Mouse (Mus musculus) heart, adult 9 months (tissue): Measurements from ENCODE around the gene Klra7.
"Not testable (repeated sequence)": the region's sequence is repeated elsewhere in the genome, so short reads cannot be mapped to it uniquely, and the experiment has no call there.

Experiments used
- DNase-seq, 2 experiments: peaks; one replicate each; pipeline ENCODE4 v3.0.0; 2022; ENCODE audit warnings: low spot score in 2 of 2

The Klra7 gene

DNA sequence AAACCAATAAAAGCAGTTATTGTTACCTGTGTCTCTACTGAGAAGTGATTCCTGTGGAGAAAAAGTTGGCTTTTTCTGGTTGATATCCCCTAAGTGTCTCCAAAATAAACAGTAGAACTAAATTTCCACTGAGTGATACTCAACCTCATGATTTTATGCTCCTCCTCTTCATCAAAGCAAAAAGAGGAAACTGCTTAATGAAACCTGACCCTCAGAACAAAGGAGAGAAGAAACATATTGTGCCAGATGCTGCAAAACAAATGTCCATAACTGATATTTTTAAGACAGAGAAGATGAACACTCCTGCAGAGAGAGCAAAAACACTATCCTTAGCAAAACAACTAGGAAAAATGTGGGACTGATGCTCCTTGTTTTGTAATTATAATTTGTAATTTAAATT lies at the start of gene Klra7:
Klra7 (minus strand) TSS at position 101 of the 400 bp plus-strand sequence.
- no peak for DNase-seq

DNA sequence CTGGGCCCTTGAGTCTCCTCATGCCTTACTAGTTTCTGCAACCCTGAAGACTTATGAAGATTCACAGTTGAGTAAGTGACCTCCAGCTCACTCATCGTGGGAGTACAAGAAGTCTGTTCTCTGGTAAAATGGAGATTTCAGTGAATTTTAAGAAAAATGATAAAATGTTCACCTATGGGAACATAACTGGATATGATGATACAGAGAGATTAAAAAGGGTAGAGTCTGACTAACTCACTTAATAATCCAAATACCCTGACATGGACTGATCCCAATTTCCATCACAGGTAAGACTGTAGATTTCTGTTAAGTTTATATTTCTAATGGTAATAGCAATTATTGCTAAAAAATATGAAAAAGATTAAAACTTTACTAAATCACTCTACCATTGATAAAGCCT lies 48.7 kb upstream of the Klra7 start, which contains the start of gene Klra10:
Klra10 (minus strand) TSS at position 101 of the 400 bp plus-strand sequence.
- DNase-seq: not testable (repeated sequence)

DNA sequence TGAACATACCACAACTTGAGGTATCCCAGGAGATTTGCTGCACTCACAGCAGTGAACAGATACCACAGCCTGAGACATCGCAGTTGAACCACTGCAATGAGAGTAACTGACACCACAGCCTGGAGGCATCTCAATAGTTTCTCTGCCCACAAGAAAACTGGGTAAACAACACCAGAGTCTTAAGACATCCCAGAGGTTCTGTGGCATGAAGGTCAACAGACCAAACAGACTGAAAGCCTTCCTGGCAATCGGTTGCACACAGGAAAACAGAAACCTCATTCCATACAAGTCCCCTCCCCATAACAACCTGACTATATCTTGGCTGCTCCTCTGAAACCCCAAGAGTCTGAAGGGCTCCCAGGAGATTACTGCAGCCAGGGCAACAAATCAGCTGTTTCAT lies 22.2 kb upstream of the Klra7 start:
- no peak for DNase-seq

- DNase-seq: no peak
Observed at GRCm38 (mm10) chr6:130237536-130237935, 4.4 kb upstream of the Klra7 start.

DNA sequence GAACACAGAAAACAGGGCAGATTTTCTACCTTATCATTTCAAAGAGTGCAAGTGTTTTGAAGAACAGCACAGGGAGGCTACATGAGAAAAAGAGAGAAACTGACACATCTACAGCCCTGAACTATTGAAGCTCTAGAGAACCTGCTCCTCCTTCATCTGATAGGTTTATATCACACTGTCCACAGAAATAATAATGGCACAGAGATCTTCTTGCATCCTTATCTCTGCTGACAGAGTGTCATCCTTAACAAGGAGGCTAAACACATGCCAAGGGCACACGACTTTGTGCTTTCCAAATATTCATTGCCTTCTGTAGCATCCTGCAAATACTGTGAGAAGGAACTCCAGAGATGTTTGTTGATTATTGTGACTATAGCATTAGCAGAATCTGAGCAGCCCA lies 3.5 kb upstream of the Klra7 start:
- DNase-seq: no peak

- peak in 1 of 2 experiments; percentile 16 for DNase-seq
Observed at GRCm38 (mm10) chr6:130197453-130197852, 35.7 kb downstream of the Klra7 start.

- DNase-seq: not testable (repeated sequence)
Observed at GRCm38 (mm10) chr6:130193012-130193411, 40.1 kb downstream of the Klra7 start, which contains the start of gene Klra9. Gene Klra9, minus strand, starts transcription at chr6:130193112.
